Mouse (Mus musculus) liver, adult 2 months (tissue): Measurements from ENCODE around the gene Il23a.

Experiments
- CTCF ChIP-seq: fragments of 200-500 bp; IDR thresholded peaks from 2 replicates; pipeline ENCODE4 v1.5.1; 2011; ENCODE audit warnings: low read depth, low read length, control low read depth
- POLR2A ChIP-seq: fragments of 200-500 bp; IDR thresholded peaks from 2 replicates; pipeline ENCODE4 v1.6.1; 2011; ENCODE audit warnings: low read length, control low read depth; ENCODE audit not compliant: insufficient read depth; ENCODE audit errors: extremely low read depth

DNA sequence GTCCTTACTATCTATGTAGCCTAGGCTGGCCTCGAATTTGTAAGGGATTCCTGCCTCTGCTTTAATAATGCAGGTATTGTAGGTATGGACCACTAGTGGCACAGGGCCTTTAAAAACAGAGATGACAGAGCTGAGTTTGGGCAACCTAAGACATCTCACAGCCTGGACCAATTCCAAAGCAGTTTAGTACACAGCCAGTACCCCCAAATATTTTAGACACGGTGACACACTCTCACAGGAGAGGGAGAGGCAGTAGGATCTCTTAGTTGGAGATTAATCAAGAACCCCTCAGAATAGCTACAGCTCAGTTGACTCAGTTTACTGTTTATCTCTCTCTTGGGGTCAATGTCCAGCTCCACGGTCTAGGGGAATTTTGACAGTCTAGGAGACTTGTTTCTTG lies 3.8 kb upstream of the Il23a start:
- TF ChIP-seq POLR2A (no peak), CTCF (no peak)
